Mouse (Mus musculus): Measurements from ENCODE around the gene Ankrd28. TPM values are rescaled to one million over a fixed set of nuclear protein-coding genes. Genes with fewer than 3 reads are reported as not detected.

Gene Ankrd28
- polyA plus RNA-seq, 1 experiment from 2014 or later = 7.5 TPM

DNA sequence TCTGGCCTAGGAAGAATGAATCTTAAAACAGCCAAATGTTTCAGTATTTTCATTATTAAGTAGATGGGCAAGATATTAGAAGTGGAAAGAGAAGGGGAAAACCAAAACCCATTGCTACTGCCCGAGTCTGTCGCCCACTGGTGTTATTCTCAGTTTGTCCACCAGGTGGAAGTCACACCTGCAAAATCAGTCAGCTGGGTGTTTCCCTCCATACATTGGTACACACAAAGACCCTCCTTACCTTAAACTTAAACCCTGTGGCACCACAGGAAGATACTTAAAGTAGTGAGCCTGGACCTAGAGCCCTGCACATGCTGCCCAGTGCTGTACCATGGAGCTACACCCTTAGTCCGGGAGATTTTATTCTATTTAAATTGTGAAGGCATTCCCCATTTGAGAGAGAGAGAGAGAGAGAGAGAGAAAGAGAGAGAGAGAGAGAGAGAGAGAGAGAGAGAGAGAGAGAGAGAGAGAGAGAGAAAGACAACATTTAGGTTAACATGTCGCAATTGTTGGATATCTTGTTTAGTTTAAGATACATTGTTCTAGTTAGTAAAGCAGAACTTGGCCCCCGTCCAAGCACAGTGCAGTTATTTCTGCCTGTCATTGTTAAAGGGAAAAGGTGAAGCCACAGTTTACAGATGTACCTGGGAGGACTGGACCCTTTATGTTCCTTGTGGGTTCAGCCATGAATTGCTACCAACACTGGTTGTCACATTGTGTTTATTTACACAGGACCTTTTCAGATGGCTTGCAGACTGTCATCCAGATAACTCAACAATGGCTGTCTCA lies 173.4 kb downstream of the Ankrd28 start:
- no peak overlapping the region for H3K4me3 ChIP-seq (ENCODE audit: low read length)
- no peaks in the 10 kb centered on the region for H3K27me3 ChIP-seq (ENCODE audit: insufficient read depth, low read length)
- no peaks in the 10 kb centered on the region for H3K36me3 ChIP-seq (ENCODE audit: insufficient read depth, low read length)
- H3K27ac ChIP-seq (ENCODE audit: low read length) = no peak overlapping the region
- H3K4me1 ChIP-seq (ENCODE audit: insufficient read depth, low read length) = peaks cover 40% of the 10 kb centered on the region
- no peak overlapping the region for H3K9ac ChIP-seq (replicated peaks; ENCODE audit: low read length)
- WGBS = 38% methylated on average over 5 of the region's 5 CpGs
- no peaks in the 10 kb centered on the region for H3K9me3 ChIP-seq (ENCODE audit: low read length)
- no peak for ATAC-seq (ENCODE audit: low FRiP score, low TSS enrichment)
- no peak overlapping the region for H3K4me2 ChIP-seq (replicated peaks; ENCODE audit: low read depth, low read length)

DNA sequence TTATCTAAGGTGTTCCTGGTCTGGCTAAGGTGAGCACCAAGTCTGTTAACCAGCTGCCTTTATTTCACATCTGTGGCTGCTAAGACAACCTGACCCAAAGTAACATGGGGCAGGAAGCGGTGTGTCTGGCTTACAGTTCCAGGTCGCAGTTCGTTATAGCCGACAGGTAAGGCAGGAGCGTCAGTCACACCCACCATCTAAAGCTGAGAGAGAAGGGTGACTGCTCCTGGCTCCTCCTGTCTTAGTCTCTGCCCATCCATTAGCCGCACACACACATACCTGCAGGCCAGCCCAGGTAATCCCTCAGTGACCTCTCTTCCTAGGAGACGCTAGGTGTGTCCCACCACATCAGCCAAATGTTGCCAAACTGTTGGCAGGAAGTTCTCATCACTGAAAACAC lies 174.1 kb downstream of the Ankrd28 start:
- Histone ChIP-seq H3K4me1 (ENCODE audit: insufficient read depth, low read length) (peaks cover 38% of the 10 kb centered on the region), H3K27ac (ENCODE audit: low read length) (no peak overlapping the region), H3K9ac (replicated peaks; ENCODE audit: low read length) (no peak overlapping the region), H3K4me2 (replicated peaks; ENCODE audit: low read depth, low read length) (no peak overlapping the region), H3K27me3 (ENCODE audit: insufficient read depth, low read length) (no peaks in the 10 kb centered on the region), H3K4me3 (ENCODE audit: low read length) (no peak overlapping the region), H3K36me3 (ENCODE audit: insufficient read depth, low read length) (no peaks in the 10 kb centered on the region), H3K9me3 (ENCODE audit: low read length) (no peaks in the 10 kb centered on the region)
- no peak for ATAC-seq (ENCODE audit: low FRiP score, low TSS enrichment)
- 68% methylated on average over 7 of the region's 7 CpGs for WGBS

DNA sequence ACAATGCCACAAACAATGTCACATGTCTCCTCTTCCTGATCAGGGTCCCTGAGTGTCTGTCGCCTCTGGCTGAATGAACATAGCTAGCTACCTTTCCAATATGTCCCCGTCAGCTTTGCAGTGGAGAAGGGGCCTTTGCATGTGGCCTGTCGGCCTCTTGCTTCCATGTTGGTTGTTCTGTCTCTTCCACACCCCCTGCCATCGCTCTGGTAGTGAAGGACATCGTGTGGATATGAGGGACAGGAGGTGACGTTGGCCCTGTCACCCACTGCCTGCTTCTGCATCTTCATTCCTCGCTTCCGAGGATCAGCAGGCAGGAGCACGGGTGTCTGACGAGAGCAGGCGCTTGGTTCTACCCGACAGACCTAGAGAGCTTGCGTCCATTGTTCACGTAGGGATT lies 175.0 kb downstream of the Ankrd28 start:
- peaks cover 30% of the 10 kb centered on the region for H3K4me1 ChIP-seq (ENCODE audit: insufficient read depth, low read length)
- H3K36me3 ChIP-seq (ENCODE audit: insufficient read depth, low read length) = no peaks in the 10 kb centered on the region
- ATAC-seq (ENCODE audit: low FRiP score, low TSS enrichment) = no peak
- no peaks in the 10 kb centered on the region for H3K9me3 ChIP-seq (ENCODE audit: low read length)
- no peak overlapping the region for H3K27ac ChIP-seq (ENCODE audit: low read length)
- H3K4me2 ChIP-seq (replicated peaks; ENCODE audit: low read depth, low read length) = no peak overlapping the region
- no peaks in the 10 kb centered on the region for H3K27me3 ChIP-seq (ENCODE audit: insufficient read depth, low read length)
- 83% methylated on average over 14 of the region's 14 CpGs for WGBS
- H3K9ac ChIP-seq (replicated peaks; ENCODE audit: low read length) = no peak overlapping the region
- no peak overlapping the region for H3K4me3 ChIP-seq (ENCODE audit: low read length)

DNA sequence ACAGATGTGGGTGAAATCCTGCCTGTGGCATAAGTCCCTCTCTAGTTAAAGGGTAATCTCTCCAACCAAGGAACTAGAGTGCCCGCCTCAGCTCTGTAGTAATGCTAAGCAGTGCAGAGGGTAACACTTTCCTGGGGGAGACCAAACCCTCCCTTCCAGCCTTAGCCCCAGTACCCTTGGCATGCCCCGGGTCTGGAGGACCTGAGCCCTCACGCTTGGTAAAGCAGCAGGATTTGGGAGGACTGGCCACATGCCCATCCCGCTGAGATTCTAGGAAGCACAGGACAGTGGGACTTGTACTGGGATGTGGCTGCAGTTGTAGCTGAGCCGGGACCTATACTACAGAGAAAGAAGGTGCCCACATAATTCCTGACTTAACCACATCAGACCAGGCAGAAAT lies 175.6 kb downstream of the Ankrd28 start:
- H3K4me2 ChIP-seq (replicated peaks; ENCODE audit: low read depth, low read length) = no peak overlapping the region
- no peaks in the 10 kb centered on the region for H3K27me3 ChIP-seq (ENCODE audit: insufficient read depth, low read length)
- H3K9ac ChIP-seq (replicated peaks; ENCODE audit: low read length) = no peak overlapping the region
- H3K9me3 ChIP-seq (ENCODE audit: low read length) = no peaks in the 10 kb centered on the region
- H3K36me3 ChIP-seq (ENCODE audit: insufficient read depth, low read length) = no peaks in the 10 kb centered on the region
- 91% methylated on average over 5 of the region's 5 CpGs for WGBS
- ATAC-seq (ENCODE audit: low FRiP score, low TSS enrichment) = no peak
- no peak overlapping the region for H3K27ac ChIP-seq (ENCODE audit: low read length)
- peaks cover 24% of the 10 kb centered on the region for H3K4me1 ChIP-seq (ENCODE audit: insufficient read depth, low read length)
- no peak overlapping the region for H3K4me3 ChIP-seq (ENCODE audit: low read length)

DNA sequence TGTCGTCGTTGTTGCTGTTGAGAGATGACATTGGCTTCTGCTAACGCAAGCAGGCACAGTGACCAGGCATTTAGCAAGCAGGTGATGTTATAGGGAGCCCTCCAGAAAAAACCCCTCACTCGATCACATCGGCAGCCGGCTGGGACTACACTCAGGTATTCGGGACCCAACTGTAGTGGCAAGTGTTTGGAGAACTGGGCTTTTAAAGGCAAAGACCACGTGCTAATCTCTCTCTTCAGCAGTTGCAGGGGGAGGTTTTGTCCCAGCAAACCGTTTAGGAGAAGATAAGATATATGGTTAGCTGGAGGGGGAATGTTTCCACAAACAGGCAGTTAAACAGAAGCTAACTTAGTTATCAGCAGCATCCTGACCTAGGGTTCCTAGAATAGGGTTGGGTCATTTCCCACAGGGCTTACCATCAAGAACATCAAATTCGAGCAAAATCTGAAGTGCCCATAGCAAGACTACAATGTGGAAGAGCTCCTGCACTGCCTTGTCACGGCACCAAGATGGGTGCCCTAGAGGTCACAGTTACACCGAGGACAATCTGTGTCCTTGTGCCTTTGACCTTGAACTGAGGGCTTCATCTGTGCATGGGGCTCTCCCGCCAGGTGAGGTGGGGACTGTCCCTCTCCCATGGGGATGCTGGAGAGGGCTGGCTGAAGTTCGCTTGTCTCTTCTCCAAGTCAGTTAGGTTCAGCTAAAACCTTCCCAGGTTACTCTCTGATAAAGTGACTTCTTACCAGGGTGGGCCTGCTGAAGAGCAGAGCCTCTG lies 177.2 kb downstream of the Ankrd28 start:
- Histone ChIP-seq H3K36me3 (ENCODE audit: insufficient read depth, low read length) (no peaks in the 10 kb centered on the region), H3K4me1 (ENCODE audit: insufficient read depth, low read length) (peaks cover 10% of the 10 kb centered on the region), H3K9me3 (ENCODE audit: low read length) (no peaks in the 10 kb centered on the region), H3K27ac (ENCODE audit: low read length) (no peak overlapping the region), H3K9ac (replicated peaks; ENCODE audit: low read length) (no peak overlapping the region), H3K4me2 (replicated peaks; ENCODE audit: low read depth, low read length) (no peak overlapping the region), H3K27me3 (ENCODE audit: insufficient read depth, low read length) (no peaks in the 10 kb centered on the region), H3K4me3 (ENCODE audit: low read length) (no peak overlapping the region)
- ATAC-seq (ENCODE audit: low FRiP score, low TSS enrichment) = no peak
- WGBS = 79% methylated on average over 14 of the region's 14 CpGs

DNA sequence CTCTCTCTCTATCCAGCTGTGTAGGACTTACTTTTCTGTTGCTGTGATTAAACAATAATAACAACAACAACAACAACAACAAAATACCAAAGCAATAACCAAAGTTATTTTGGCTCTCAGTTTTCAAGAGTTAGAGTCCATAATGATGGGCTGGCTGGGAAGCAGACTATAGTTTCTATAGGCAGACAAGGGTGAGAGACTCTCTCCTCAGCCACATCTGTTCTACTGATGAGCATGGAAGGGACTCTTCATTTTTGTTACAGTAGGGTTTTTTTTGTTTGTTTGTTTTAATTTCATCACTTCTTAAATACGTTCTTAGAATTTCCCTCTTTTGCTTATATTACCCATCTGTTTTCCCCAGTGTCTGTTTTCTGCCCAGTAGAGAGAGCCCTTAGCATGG lies 177.8 kb downstream of the Ankrd28 start:
- Histone ChIP-seq H3K4me3 (ENCODE audit: low read length) (no peak overlapping the region), H3K9me3 (ENCODE audit: low read length) (no peaks in the 10 kb centered on the region), H3K27me3 (ENCODE audit: insufficient read depth, low read length) (no peaks in the 10 kb centered on the region), H3K4me2 (replicated peaks; ENCODE audit: low read depth, low read length) (no peak overlapping the region), H3K27ac (ENCODE audit: low read length) (no peak overlapping the region), H3K4me1 (ENCODE audit: insufficient read depth, low read length) (peaks cover 8% of the 10 kb centered on the region), H3K36me3 (ENCODE audit: insufficient read depth, low read length) (no peaks in the 10 kb centered on the region), H3K9ac (replicated peaks; ENCODE audit: low read length) (no peak overlapping the region)
- WGBS = 90% methylated on average over 1 of the region's 1 CpGs
- ATAC-seq (ENCODE audit: low FRiP score, low TSS enrichment) = no peak

DNA sequence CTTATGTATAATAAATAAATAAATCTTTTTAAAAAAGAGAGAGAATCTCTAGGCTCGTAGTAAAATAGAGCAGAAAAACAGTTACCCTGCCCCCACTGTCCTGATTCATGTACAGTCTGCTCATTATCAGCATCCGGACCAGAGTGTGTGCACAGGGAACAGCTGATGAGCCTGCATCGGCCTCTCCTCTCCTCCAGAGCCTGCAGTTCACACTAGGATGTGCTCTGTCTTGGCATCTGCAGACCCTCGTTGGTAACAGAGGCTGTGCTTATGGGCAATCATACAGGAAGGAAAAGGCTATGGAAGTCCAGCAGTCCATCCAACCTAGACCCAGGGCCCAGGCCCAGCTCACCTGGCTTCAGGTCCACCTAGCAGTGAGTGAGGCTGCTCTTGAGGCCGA lies 178.3 kb downstream of the Ankrd28 start:
- H3K27me3 ChIP-seq (ENCODE audit: insufficient read depth, low read length) = no peaks in the 10 kb centered on the region
- no peaks in the 10 kb centered on the region for H3K9me3 ChIP-seq (ENCODE audit: low read length)
- ATAC-seq (ENCODE audit: low FRiP score, low TSS enrichment) = 0 out of 2 replicates have a peak, but pooled peaks have one; percentile 24
- H3K4me2 ChIP-seq (replicated peaks; ENCODE audit: low read depth, low read length) = no peak overlapping the region
- peaks cover 3% of the 10 kb centered on the region for H3K4me1 ChIP-seq (ENCODE audit: insufficient read depth, low read length)
- H3K27ac ChIP-seq (ENCODE audit: low read length) = no peak overlapping the region
- H3K9ac ChIP-seq (replicated peaks; ENCODE audit: low read length) = no peak overlapping the region
- WGBS = 42% methylated on average over 5 of the region's 5 CpGs
- no peak overlapping the region for H3K4me3 ChIP-seq (ENCODE audit: low read length)
- no peaks in the 10 kb centered on the region for H3K36me3 ChIP-seq (ENCODE audit: insufficient read depth, low read length)

DNA sequence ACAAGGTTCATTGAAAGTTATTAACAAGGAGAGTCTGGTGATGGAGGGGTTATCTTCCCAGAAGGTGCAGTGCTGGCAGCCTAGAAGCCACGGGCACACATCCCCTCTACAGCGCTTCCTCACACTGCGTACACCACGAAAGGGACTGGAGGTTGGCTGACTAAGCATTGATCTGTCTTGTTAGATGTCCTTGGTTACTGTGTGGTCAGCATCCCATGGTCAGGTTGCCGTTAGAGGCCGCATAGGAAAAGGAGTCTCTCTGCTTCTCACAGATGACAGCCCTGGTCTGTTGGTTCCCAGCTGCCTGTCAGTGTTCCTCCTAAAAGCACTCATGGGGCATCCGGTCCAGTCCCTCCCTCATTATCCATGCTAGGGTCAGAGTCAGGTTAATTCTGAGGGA lies 179.2 kb downstream of the Ankrd28 start:
- Histone ChIP-seq H3K9me3 (ENCODE audit: low read length) (no peaks in the 10 kb centered on the region), H3K36me3 (ENCODE audit: insufficient read depth, low read length) (no peaks in the 10 kb centered on the region), H3K4me1 (ENCODE audit: insufficient read depth, low read length) (no peaks in the 10 kb centered on the region), H3K4me2 (replicated peaks; ENCODE audit: low read depth, low read length) (no peak overlapping the region), H3K27ac (ENCODE audit: low read length) (no peak overlapping the region), H3K9ac (replicated peaks; ENCODE audit: low read length) (no peak overlapping the region), H3K27me3 (ENCODE audit: insufficient read depth, low read length) (no peaks in the 10 kb centered on the region), H3K4me3 (ENCODE audit: low read length) (no peak overlapping the region)
- 58% methylated on average over 7 of the region's 7 CpGs for WGBS
- ATAC-seq (ENCODE audit: low FRiP score, low TSS enrichment) = peak; percentile 33; the same call in 1 of the 2 replicates

DNA sequence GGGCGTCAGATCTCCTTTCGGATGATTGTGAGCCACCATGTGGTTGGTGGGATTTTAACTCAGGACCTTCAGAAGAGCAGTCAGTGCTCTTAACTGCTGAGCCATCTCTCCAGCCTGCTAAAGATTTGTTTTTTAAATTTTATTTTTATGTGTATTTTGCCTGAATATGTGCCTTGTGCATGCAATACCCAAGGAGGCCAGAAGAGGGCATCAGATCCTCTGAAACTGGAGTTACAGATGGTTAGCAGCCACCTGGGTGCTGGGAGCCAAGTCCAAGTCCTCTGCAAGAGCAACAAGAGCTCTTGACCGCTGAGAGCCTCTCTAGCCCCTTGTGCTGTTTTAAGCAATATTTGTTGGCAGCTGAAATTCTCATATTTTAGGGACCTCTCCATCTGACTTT lies 180.1 kb downstream of the Ankrd28 start:
- no peak overlapping the region for H3K9ac ChIP-seq (replicated peaks; ENCODE audit: low read length)
- no peaks in the 10 kb centered on the region for H3K9me3 ChIP-seq (ENCODE audit: low read length)
- no peaks in the 10 kb centered on the region for H3K27me3 ChIP-seq (ENCODE audit: insufficient read depth, low read length)
- no peak for ATAC-seq (ENCODE audit: low FRiP score, low TSS enrichment)
- no peaks in the 10 kb centered on the region for H3K4me1 ChIP-seq (ENCODE audit: insufficient read depth, low read length)
- H3K4me3 ChIP-seq (ENCODE audit: low read length) = no peak overlapping the region
- WGBS = 99% methylated on average over 3 of the region's 3 CpGs
- H3K4me2 ChIP-seq (replicated peaks; ENCODE audit: low read depth, low read length) = no peak overlapping the region
- no peaks in the 10 kb centered on the region for H3K36me3 ChIP-seq (ENCODE audit: insufficient read depth, low read length)
- no peak overlapping the region for H3K27ac ChIP-seq (ENCODE audit: low read length)

Data from kidney, embryonic 16.5 days (tissue).